Mouse (Mus musculus): Measurements from ENCODE around the gene Myf5. TPM values are rescaled to one million over a fixed set of nuclear protein-coding genes. Genes with fewer than 3 reads are reported as not detected.

The Myf5 gene
- polyA plus RNA-seq, 1 experiment: 0.09 TPM

GRCm38 (mm10) chr10:107436967-107437366, 49.0 kb downstream of the Myf5 start:
- WGBS: 52% methylated on average over 5 of the region's 5 CpGs

More at GRCm38 (mm10) chr10:107436967-107437366, 49.0 kb downstream of the Myf5 start:
- no peak for TF ChIP-seq POLR2A (IDR thresholded peaks at IDR 0.05; ENCODE audit: low read depth, low read length)
- no peak for TF ChIP-seq CTCF (conservative IDR thresholded peaks at IDR 0.05; ENCODE audit: insufficient read depth, insufficient read length, low read depth, low read length)
- no peaks in the 10 kb centered on the region for H3K27me3 ChIP-seq (replicated peaks; ENCODE audit: control insufficient read depth, insufficient read depth, low read length)
- H3K27ac ChIP-seq (ENCODE audit: insufficient read depth, low read depth, low read length): no peak overlapping the region
- no peak overlapping the region for H3K4me3 ChIP-seq (ENCODE audit: insufficient read depth, low read depth, low read length)
- no peak for DNase-seq
- H3K4me1 ChIP-seq (ENCODE audit: control insufficient read depth, insufficient read depth, low read length): no peaks in the 10 kb centered on the region
- H3K36me3 ChIP-seq (ENCODE audit: control insufficient read depth, insufficient read depth, low read length): no peaks in the 10 kb centered on the region

Other genes starting within 250 kb of the Myf5 start
- gene Lin7a, start 214.4 kb downstream of the Myf5 start, polyA plus RNA-seq (2012; rRNA removed): 1.2 and 1.6 TPM in 2 replicates
- gene Myf6, start 8.6 kb upstream of the Myf5 start, polyA plus RNA-seq (2012; rRNA removed): 0.61 TPM in 1 of 2 replicates, not detected in the other
- gene Ptprq, start 233.9 kb upstream of the Myf5 start, polyA plus RNA-seq (2012; rRNA removed): 0.01 and 0.02 TPM in 2 replicates